Mouse (Mus musculus) ES-Bruce4 (cell line): ENCODE results near the gene Slfn14.
"Not testable (repeated sequence)": the region's sequence is repeated elsewhere in the genome, so short reads cannot be mapped to it uniquely, and the experiment has no call there.

ENCODE experiments used
- CTCF ChIP-seq: IDR thresholded peaks from one replicate; pipeline ENCODE4 v1.8.1; 2011; ENCODE audit warnings: low read depth, low read length
- POLR2A ChIP-seq: IDR thresholded peaks from one replicate; pipeline ENCODE4 v1.8.1; 2011; ENCODE audit warnings: low read length; ENCODE audit not compliant: insufficient read depth

DNA sequence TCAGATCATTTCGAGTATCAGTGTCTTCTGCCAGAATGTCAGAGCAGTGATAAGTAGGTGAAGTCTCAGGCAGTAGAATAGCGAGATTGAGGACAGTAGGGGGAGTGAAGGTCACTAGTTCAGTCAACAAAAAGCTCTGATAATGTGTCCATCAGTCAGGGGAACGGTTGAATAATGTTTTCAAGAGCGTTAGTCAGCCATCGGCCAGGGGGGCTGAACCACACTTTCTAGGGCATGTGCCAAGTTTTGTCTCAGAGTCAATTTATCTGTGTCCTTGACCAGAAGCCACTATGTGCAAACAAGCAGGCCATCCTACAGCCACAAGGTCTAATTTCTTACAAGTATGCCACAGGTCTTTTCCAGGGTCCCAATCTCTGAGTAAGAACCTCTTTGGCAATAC, 29.3 kb downstream of the Slfn14 start:
- TF ChIP-seq CTCF, POLR2A: not testable (repeated sequence)
